Mouse (Mus musculus): ENCODE data around the gene Zfp296.
A peak's percentile ranks its signal among the peaks of the same experiment; 100 is the strongest.

The Zfp296 gene

GRCm38 (mm10) chr7:19607291-19607690, 30.2 kb downstream of the Zfp296 start:
- DNase-seq (ENCODE audit: low spot score): no peak

DNA sequence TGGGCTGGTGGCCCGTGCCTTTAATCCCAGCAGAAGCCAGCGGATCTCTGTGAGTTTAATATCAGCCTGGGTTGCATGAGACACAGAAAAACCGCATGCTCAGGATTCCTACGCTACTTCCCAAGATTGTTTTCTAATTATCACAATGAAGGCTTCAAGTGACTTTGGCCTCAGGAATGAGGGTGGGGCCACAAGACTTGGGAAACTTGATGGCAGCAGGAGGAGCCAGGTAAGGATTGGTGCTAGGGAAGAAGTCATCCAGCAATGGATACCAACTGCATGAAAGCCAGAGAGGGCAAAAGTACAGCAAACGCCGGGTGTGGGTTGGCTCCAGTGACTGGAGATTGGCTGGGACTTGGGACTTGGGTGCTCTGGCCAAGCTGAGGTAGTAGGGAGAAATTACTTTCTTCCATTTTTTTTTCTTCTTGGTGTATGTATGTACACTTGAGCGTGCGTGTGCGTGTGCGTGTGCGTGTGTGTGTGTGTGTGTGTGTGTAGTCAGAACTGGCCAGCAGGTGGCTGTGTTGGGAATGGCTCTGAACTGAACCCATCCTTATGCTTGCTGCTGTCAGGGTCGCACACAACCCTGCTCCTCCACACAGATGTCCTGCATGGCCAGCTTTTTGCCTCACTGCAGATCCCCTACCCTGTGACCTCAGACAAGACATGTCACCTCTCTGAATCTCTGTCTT, 32.7 kb downstream of the Zfp296 start:
- DNase-seq (ENCODE audit: low spot score): no peak

GRCm38 (mm10) chr7:19610969-19611368, 33.9 kb downstream of the Zfp296 start:
- DNase-seq (ENCODE audit: low spot score): no peak

DNA sequence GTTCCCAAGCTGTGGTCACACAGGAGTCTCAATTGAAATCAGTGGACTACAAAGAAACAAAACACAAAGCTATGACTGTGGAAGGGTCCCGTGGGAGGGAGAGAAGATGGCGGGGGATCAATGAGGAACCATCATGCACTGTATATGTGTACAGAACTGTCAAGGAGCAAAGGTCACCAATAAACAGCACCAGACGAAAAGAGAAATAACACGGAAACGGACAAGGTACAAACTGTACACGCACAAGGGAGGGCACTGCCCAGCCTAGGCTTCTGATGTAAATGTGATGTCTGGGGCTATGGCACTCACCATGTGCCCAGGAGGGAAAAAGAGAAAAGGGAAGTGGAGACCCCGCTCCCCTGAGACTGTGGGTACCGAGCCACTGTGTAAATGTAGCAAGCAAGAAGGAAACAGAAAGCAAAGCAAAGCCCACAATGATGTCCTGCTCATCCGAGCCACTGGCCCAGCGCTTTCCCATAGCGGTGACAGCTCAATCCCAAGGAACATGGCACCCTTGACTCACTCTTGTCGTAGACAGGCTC, 38.0 kb downstream of the Zfp296 start:
- no peak for DNase-seq (ENCODE audit: low spot score)

DNA sequence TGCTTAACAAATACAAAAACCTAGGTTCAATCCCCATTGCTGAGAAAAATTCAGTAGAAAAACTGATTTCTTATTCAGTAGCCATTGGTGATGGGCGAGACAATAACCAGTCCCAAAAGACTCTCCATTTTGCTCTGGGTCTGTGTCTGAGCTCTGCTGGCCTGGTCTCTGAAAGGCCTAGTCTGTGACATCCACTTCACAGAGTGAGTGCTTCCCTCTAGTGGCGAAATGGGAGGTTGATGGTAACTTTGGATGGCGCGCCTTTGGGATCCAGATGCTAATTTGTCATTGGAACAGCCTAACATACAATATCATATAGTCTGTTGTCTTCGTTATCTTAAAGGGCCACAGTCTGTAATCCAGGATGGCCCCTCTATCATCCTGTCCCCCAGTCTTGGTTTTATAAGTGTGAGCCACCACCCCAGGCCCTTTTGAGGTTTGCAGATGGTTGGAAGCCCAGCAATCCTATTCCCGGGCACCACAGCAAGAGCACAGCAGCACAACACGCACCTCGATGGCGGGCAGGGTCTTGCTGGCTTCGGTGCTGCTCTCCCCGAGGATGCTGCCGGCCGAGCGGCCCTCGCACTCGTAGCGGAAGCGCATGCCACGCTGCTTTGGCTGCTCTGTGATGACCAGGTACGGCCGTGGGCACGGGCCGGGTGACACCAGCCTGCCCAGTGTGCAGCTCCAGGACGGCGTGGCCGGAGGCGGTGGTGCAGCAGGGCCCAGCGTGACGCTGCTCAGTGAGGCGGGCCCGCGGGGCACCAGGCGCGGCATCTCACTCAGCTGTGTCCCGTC, 42.1 kb downstream of the Zfp296 start:
- no peak for DNase-seq (ENCODE audit: low spot score)

DNA sequence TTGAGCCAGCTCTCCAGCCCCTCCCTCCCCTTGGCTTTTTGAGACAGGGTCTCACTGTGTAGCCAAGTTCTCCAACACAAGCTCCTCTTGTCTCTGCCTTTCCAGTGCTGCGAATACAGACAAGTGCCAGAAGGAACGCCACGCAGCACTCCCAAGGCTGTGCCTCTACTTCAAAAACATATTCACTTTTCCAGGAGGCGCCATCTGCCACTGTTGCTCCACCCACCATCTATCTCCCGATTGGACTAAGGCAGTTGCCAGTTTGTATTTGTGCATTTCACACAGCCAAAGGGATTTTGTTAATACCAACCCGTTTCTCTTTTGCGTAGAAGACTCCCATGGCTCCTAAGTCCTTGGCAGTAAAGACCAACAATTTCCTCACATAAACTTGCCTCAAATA, 43.7 kb downstream of the Zfp296 start:
- DNase-seq (ENCODE audit: low spot score): no peak

- no peak for DNase-seq (ENCODE audit: low spot score)
Observed at GRCm38 (mm10) chr7:19622241-19622640, 45.2 kb downstream of the Zfp296 start.

DNA sequence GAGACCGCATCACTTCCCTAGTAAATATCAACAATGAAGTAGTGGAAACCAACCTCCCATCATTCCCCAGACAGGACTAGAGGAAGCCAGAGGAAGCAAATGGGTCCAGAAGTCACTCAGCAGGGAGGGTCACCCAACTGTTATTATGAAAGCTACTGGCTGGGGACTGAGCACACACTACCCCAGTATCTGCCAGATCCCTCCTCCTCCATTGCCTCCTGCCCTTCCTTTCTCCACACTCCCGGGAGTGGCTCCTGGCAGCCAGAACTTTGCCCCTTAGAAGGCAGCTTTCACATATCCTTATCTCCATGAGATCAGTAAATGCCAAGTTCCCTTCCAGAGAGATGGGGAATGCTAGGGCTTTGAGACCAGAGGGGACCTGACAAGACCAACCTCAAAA, 46.3 kb downstream of the Zfp296 start:
- no peak for DNase-seq (ENCODE audit: low spot score)

DNA sequence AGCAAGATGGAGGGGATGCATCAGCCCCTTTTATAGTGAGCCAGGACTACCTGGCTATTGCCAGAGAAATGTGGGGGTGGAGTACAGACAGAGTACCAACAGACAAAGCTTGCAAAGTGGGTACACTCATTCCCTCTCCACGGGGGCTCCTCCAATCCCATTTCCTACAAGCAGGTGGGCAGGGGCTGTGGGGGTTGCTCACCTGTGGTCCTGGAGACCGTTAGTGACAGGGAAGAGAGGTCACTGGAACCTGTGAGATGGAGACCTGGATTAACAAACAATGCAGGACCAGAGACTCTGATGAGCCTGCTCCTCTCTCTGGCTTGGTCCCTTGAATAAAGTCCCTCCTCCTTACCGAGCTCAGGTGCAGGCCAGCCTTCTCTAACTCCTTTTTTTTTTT, 50.6 kb downstream of the Zfp296 start:
- DNase-seq (ENCODE audit: low spot score): no peak

DNA sequence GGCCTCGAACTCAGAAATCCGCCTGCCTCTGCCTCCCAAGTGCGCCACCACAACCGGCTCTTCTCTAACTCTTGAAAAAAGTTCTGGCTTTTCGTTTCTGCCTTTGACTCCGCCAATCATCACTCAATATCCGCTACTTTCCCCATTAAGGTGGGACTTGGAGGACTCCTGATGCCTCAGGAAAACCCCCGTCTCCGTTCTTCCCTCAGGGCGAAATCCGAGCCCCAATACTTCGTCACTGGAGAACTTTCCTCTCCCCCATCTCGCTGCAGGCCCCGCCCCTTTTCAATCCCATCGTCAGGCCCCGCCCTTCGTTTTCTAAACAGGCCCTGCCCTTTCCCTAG, 51.1 kb downstream of the Zfp296 start:
- peak; percentile 78 for DNase-seq (ENCODE audit: low spot score)

DNA sequence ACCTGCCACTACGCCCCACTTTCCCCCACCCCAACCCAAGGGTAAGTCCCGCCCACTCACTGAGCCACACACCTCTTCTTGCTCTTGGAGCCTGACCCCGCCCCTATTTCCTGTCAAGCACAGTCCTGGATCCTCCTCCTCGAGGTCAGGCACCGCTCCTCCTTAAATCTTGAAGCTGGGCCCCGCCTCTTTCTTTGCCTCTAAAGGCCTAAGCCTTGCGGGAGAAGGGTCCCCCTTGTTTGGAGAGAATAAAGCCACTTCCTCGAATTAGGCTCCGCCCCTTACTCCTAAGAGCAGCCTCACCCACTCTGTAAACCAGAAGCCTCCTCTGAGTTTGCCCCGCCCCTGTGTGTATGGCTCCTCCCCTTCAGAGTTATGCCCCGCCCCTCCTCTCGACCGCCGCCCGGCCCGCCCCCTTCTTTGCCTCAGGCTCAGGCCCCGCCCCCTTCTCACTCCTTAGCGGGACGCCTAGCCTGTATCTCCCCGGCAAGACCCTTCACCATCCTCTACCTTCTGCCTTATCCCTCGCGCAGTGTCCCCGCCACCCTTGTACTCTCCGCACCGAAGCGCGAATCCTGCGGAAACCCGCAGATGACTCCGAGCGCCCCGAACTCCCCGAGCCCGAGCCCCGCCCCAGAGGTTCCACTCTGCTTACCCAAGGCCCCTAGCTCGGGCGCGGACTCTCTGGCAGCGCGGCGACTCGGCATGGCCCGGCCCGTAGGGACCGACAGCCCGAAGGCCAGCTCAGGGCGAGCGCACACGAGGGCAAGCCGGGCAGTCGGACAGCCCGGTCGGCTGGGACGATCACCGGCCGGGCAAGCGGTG, 51.7 kb downstream of the Zfp296 start:
- DNase-seq (ENCODE audit: low spot score): peak; percentile 89

DNA sequence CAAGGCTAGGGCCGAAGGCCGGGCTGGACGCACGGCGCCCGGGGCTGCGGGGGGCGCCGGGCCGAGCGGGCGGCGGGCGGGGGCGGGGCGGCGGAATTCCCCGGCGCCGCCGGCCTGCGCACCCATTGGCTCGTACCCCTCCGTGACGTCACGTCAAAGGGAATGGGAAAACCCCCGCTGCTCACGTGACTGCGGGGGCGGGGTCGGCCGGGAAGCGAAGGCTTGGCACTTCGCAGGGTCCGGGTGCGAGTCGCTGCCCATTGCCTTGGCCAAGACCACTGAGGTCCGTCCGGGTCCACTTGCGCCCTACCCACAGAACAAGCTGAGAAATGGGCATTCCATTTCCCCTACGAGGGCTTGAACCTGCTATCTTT, 52.3 kb downstream of the Zfp296 start, which contains the start of gene Relb:
TSS of gene Relb (minus strand) at position 78 of the 374 bp plus-strand sequence.
- peak; percentile 78 for DNase-seq (ENCODE audit: low spot score)

Measured in urinary bladder, postnatal 10 days (tissue).